Mouse (Mus musculus) heart, postnatal 0 days (tissue): ENCODE measurements around the gene Antxr2. TPM values are rescaled to one million over a fixed set of nuclear protein-coding genes. Genes with fewer than 3 reads are reported as not detected.
A peak's percentile ranks its signal among the peaks of the same experiment; 100 is the strongest.

Source experiments
- ATAC-seq: fragments of 200-750 bp; cut with Nextera tagmentation; 2 replicates; pipeline ENCODE4 v1.8.0; 2017; ENCODE audit warnings: low read depth, moderate number of reproducible peaks, moderate library complexity; ENCODE audit not compliant: insufficient read depth
- DNase-seq: peaks from one replicate; pipeline ENCODE4 v3.0.0-alpha.2; 2016; ENCODE audit warnings: low spot score
- H3K27ac ChIP-seq: fragments of 300-500 bp; sonication (generic); 2 replicates; pipeline ENCODE4 v1.5.1; 2014; ENCODE audit warnings: low read depth, mild to moderate bottlenecking
- H3K27me3 ChIP-seq: fragments of 300-500 bp; sonication (generic); 2 replicates; pipeline ENCODE4 v1.6.1; 2014; ENCODE audit warnings: low read length, mixed read lengths; ENCODE audit not compliant: control insufficient read depth, insufficient read depth
- H3K36me3 ChIP-seq: fragments of 300-500 bp; sonication (generic); replicated peaks from 2 replicates; pipeline ENCODE4 v1.6.1; 2014; ENCODE audit warnings: low read length, mixed read lengths; ENCODE audit not compliant: control insufficient read depth, insufficient read depth
- H3K4me1 ChIP-seq: fragments of 300-500 bp; sonication (generic); 2 replicates; pipeline ENCODE4 v1.6.1; 2014; ENCODE audit warnings: antibody characterized with exemption; ENCODE audit not compliant: control insufficient read depth, insufficient read depth
- H3K4me2 ChIP-seq: fragments of 300-500 bp; sonication (generic); 2 replicates; pipeline ENCODE4 v1.6.1; 2014; ENCODE audit warnings: low read depth, mild to moderate bottlenecking, low read length, moderate library complexity
- H3K4me3 ChIP-seq: fragments of 300-500 bp; sonication (generic); 2 replicates; pipeline ENCODE4 v1.5.1; 2014; ENCODE audit warnings: low read depth, low read length
- H3K9ac ChIP-seq: fragments of 300-500 bp; sonication (generic); replicated peaks from 2 replicates; pipeline ENCODE4 v1.6.1; 2014; ENCODE audit warnings: low read depth, low read length, mixed read lengths
- H3K9me3 ChIP-seq: fragments of 300-500 bp; sonication (generic); replicated peaks from 2 replicates; pipeline ENCODE4 v1.6.1; 2016; ENCODE audit warnings: low read length; ENCODE audit not compliant: control insufficient read depth
- CTCF ChIP-seq: IDR thresholded peaks from 2 replicates; pipeline ENCODE4 v1.5.1; 2016; ENCODE audit warnings: antibody characterized with exemption, control low read depth, low read depth
- EP300 ChIP-seq: IDR thresholded peaks from 2 replicates; pipeline ENCODE4 v1.6.1; 2016; ENCODE audit warnings: antibody characterized with exemption, low read depth
- WGBS: fragments of 180-500 bp; shearing (Covaris S2); extraction: QIAGEN DNeasy Blood & Tissue Kit; methylation state at CpG from one replicate; pipeline ENCODE4 v1.1.7; 2014; 5-methylcytosine and 5-hydroxymethylcytosine counted together
- polyA plus RNA-seq: library from polyadenylated mRNA; unstranded; fragments of >200 nt; fragmentation: Nextera tagmentation; extraction: Ambion mirVana; gene quantifications from 2 replicates; pipeline ENCODE4 v1.2.1, GENCODE M21; 2015
- total RNA-seq: library from RNA; depleted of rRNA; stranded (reverse); fragments of >200 nt; gene quantifications from 2 replicates; pipeline ENCODE4 v1.2.3, GENCODE M21; 2014; ENCODE audit warnings: low replicate concordance

Antxr2 gene
- total and polyA plus RNA-seq, 2 experiments from 2014 or later: 48.6 to 78.7 TPM

- Histone ChIP-seq H3K36me3 (peaks cover 22% of the 10 kb centered on the region), H3K9me3 (no peaks in the 10 kb centered on the region), H3K4me2 (no peak overlapping the region), H3K27ac (no peak overlapping the region), H3K4me1 (no peaks in the 10 kb centered on the region), H3K4me3 (no peak overlapping the region), H3K27me3 (no peaks in the 10 kb centered on the region), H3K9ac (no peak overlapping the region)
- WGBS: 87% methylated on average over 4 of the region's 4 CpGs
- ATAC-seq: no peak
- no peak for TF ChIP-seq CTCF
- TF ChIP-seq EP300: no peak
- DNase-seq: no peak
These were observed 84.6 kb downstream of the Antxr2 start for GRCm38 (mm10) chr5:97946236-97946635.

GRCm38 (mm10) chr5:97935140-97936129 lies 95.4 kb downstream of the Antxr2 start:
- Histone ChIP-seq H3K9ac (peak overlapping the region; percentile 44; the same call in 1 of the 2 replicates), H3K27ac (no peak overlapping the region), H3K4me1 (no peaks in the 10 kb centered on the region), H3K27me3 (no peaks in the 10 kb centered on the region), H3K36me3 (peaks cover 27% of the 10 kb centered on the region), H3K4me2 (peak overlapping the region; percentile 63), H3K9me3 (no peaks in the 10 kb centered on the region), H3K4me3 (peak overlapping the region; percentile 40)
- ATAC-seq (peak; percentile 64), DNase-seq (no peak)
- TF ChIP-seq EP300 (no peak), CTCF (peak; percentile 21; the same call in 1 of the 2 replicates)
- WGBS: 14% methylated on average over 55 of the region's 56 CpGs

GRCm38 (mm10) chr5:97917654-97918053 lies 113.2 kb downstream of the Antxr2 start:
- no peak for ATAC-seq
- no peaks in the 10 kb centered on the region for H3K9me3 ChIP-seq
- H3K9ac ChIP-seq: no peak overlapping the region
- DNase-seq: no peak
- 84% methylated on average over 11 of the region's 11 CpGs for WGBS
- H3K36me3 ChIP-seq: peaks cover 11% of the 10 kb centered on the region; the same call in 1 of the 2 replicates
- no peak overlapping the region for H3K4me2 ChIP-seq
- no peak overlapping the region for H3K4me3 ChIP-seq
- no peaks in the 10 kb centered on the region for H3K4me1 ChIP-seq
- H3K27ac ChIP-seq: no peak overlapping the region
- no peaks in the 10 kb centered on the region for H3K27me3 ChIP-seq
- TF ChIP-seq CTCF (no peak), EP300 (no peak)

- ATAC-seq (no peak), DNase-seq (no peak)
- Histone ChIP-seq H3K4me2 (no peak overlapping the region), H3K27me3 (no peaks in the 10 kb centered on the region), H3K4me3 (no peak overlapping the region), H3K9ac (no peak overlapping the region), H3K36me3 (peaks cover 6% of the 10 kb centered on the region; the same call in 1 of the 2 replicates), H3K4me1 (no peaks in the 10 kb centered on the region), H3K27ac (no peak overlapping the region), H3K9me3 (no peaks in the 10 kb centered on the region)
- WGBS: 89% methylated on average over 2 of the region's 2 CpGs
- no peak for TF ChIP-seq CTCF
These were observed 116.0 kb downstream of the Antxr2 start for GRCm38 (mm10) chr5:97914890-97915289.

GRCm38 (mm10) chr5:97913901-97914300 lies 116.9 kb downstream of the Antxr2 start:
- TF ChIP-seq CTCF (no peak), EP300 (no peak)
- 0 out of 2 replicates have a peak, but pooled peaks cover 5% of the 10 kb centered on the region for H3K36me3 ChIP-seq
- no peak overlapping the region for H3K4me2 ChIP-seq
- ATAC-seq: no peak
- no peak overlapping the region for H3K4me3 ChIP-seq
- DNase-seq: no peak
- no peak overlapping the region for H3K27ac ChIP-seq
- H3K9me3 ChIP-seq: no peaks in the 10 kb centered on the region
- WGBS: 89% methylated on average over 6 of the region's 6 CpGs
- H3K4me1 ChIP-seq: no peaks in the 10 kb centered on the region
- no peaks in the 10 kb centered on the region for H3K27me3 ChIP-seq
- no peak overlapping the region for H3K9ac ChIP-seq
